Mouse (Mus musculus) megakaryocyte, embryonic 14.5 days (primary cell): ENCODE measurements around the gene Usp54. TPM values are rescaled to one million over a fixed set of nuclear protein-coding genes. Genes with fewer than 3 reads are reported as not detected.

Experiments used
- H3K27me3 ChIP-seq: replicated peaks from 2 replicates; pipeline ENCODE3; 2012; ENCODE audit warnings: inconsistent platforms
- H3K36me3 ChIP-seq: replicated peaks from 2 replicates; pipeline ENCODE3; 2012; ENCODE audit warnings: low read length, inconsistent platforms, mixed read lengths
- H3K4me1 ChIP-seq: 2 replicates; pipeline ENCODE4 v1.6.1; 2012; ENCODE audit warnings: inconsistent platforms
- H3K4me3 ChIP-seq: replicated peaks from 2 replicates; pipeline ENCODE3; 2012; ENCODE audit warnings: moderate library complexity, mild to moderate bottlenecking, inconsistent platforms
- H3K9me3 ChIP-seq: 2 replicates; pipeline ENCODE4 v1.6.1; 2012; ENCODE audit warnings: inconsistent platforms
- FLI1 ChIP-seq: IDR thresholded peaks from 2 replicates; pipeline ENCODE4 v1.6.1; 2012; ENCODE audit warnings: low read length, inconsistent platforms, mixed read lengths
- GATA1 ChIP-seq: IDR thresholded peaks from 3 replicates; pipeline ENCODE4 v1.6.1; 2012; ENCODE audit warnings: mixed read lengths, low read length, inconsistent platforms, borderline replicate concordance
- polyA plus RNA-seq: library from polyadenylated mRNA; stranded (reverse); fragments of >175 nt; gene quantifications from 2 replicates; pipeline ENCODE4 v1.2.3, GENCODE M21; 2012; ENCODE audit warnings: low replicate concordance; ENCODE audit not compliant: insufficient read depth

The Usp54 gene
- polyA plus RNA-seq, 1 experiment = 1.5 TPM

GRCm38 (mm10) chr14:20544467-20545411 lies 96.1 kb downstream of the Usp54 start:
- peaks cover 42% of the 10 kb centered on the region; the same call in 1 of the 2 replicates for H3K4me1 ChIP-seq
- TF ChIP-seq GATA1 = no peak
- no peak for TF ChIP-seq FLI1
- H3K27me3 ChIP-seq = no peaks in the 10 kb centered on the region
- no peaks in the 10 kb centered on the region for H3K9me3 ChIP-seq
- H3K4me3 ChIP-seq = peak overlapping the region; percentile 93
- H3K36me3 ChIP-seq = peaks cover 23% of the 10 kb centered on the region

GRCm38 (mm10) chr14:20529643-20530042 lies 111.2 kb downstream of the Usp54 start:
- Histone ChIP-seq H3K4me1 (peaks cover 2% of the 10 kb centered on the region; the same call in 1 of the 2 replicates), H3K27me3 (no peaks in the 10 kb centered on the region), H3K9me3 (no peaks in the 10 kb centered on the region), H3K4me3 (no peak overlapping the region), H3K36me3 (peaks cover 33% of the 10 kb centered on the region)
- no peak for TF ChIP-seq GATA1
- TF ChIP-seq FLI1 = no peak

GRCm38 (mm10) chr14:20520179-20520578 lies 120.7 kb downstream of the Usp54 start:
- H3K9me3 ChIP-seq = no peaks in the 10 kb centered on the region
- TF ChIP-seq FLI1 (no peak), GATA1 (no peak)
- H3K4me3 ChIP-seq = no peak overlapping the region
- no peaks in the 10 kb centered on the region for H3K4me1 ChIP-seq
- H3K36me3 ChIP-seq = peaks cover 78% of the 10 kb centered on the region
- H3K27me3 ChIP-seq = no peaks in the 10 kb centered on the region

GRCm38 (mm10) chr14:20508424-20508823 lies 132.4 kb downstream of the Usp54 start:
- Histone ChIP-seq H3K4me3 (peak overlapping the region; percentile 21), H3K36me3 (peaks cover 51% of the 10 kb centered on the region), H3K9me3 (no peaks in the 10 kb centered on the region), H3K4me1 (peaks cover 4% of the 10 kb centered on the region; the same call in 1 of the 2 replicates), H3K27me3 (no peaks in the 10 kb centered on the region)
- TF ChIP-seq FLI1 (no peak), GATA1 (no peak)

- Histone ChIP-seq H3K36me3 (peaks cover 44% of the 10 kb centered on the region), H3K9me3 (no peaks in the 10 kb centered on the region), H3K27me3 (no peaks in the 10 kb centered on the region), H3K4me3 (no peak overlapping the region), H3K4me1 (peaks cover 9% of the 10 kb centered on the region)
- TF ChIP-seq FLI1 = no peak
- TF ChIP-seq GATA1 = no peak
Observed at GRCm38 (mm10) chr14:20502966-20503365, 137.9 kb downstream of the Usp54 start.

- Histone ChIP-seq H3K27me3 (no peaks in the 10 kb centered on the region), H3K4me3 (no peak overlapping the region), H3K36me3 (peaks cover 55% of the 10 kb centered on the region), H3K9me3 (no peaks in the 10 kb centered on the region), H3K4me1 (peaks cover 9% of the 10 kb centered on the region)
- TF ChIP-seq FLI1 (no peak), GATA1 (no peak)
Observed at GRCm38 (mm10) chr14:20499982-20500381, 140.9 kb downstream of the Usp54 start.

Other genes with a start within 250 kb of the Usp54 start
- 17.7 and 18.6 TPM in 2 replicates for gene Mrps16, start 247.4 kb downstream of the Usp54 start, polyA plus RNA-seq
- not detected in 2 replicates for gene Cfap70, start 188.8 kb downstream of the Usp54 start, polyA plus RNA-seq
- gene Anxa7, start 160.9 kb downstream of the Usp54 start, polyA plus RNA-seq = 37.0 and 167 TPM in 2 replicates
- not detected in 2 replicates for gene Mss51, start 144.2 kb downstream of the Usp54 start, polyA plus RNA-seq
- 1.00 and 1.6 TPM in 2 replicates for gene Ppp3cb, start 94.5 kb downstream of the Usp54 start, polyA plus RNA-seq
- not detected in 2 replicates for gene Myoz1, start 15.5 kb upstream of the Usp54 start, polyA plus RNA-seq
- gene Synpo2l, start 27.3 kb upstream of the Usp54 start, polyA plus RNA-seq = 0.23 and 0.74 TPM in 2 replicates
- gene Sec24c, start 33.2 kb upstream of the Usp54 start, polyA plus RNA-seq = 49.1 and 52.5 TPM in 2 replicates
- 8.5 and 13.9 TPM in 2 replicates for gene Fut11, start 53.9 kb upstream of the Usp54 start, polyA plus RNA-seq
- gene Chchd1, start 61.9 kb upstream of the Usp54 start, polyA plus RNA-seq = 4.5 and 7.2 TPM in 2 replicates
- gene Zswim8, start 66.5 kb upstream of the Usp54 start, polyA plus RNA-seq = 73.4 and 150 TPM in 2 replicates
- 4.0 and 4.1 TPM in 2 replicates for gene Ndst2, start 93.5 kb upstream of the Usp54 start, polyA plus RNA-seq
- 11.9 and 12.1 TPM in 2 replicates for gene Camk2g, start 153.0 kb upstream of the Usp54 start, polyA plus RNA-seq
- 0.35 TPM in 1 of 2 replicates, not detected in the other for gene Plau, start 195.6 kb upstream of the Usp54 start, polyA plus RNA-seq